24 mouse cellular contexts compared by ENCODE assay signal in genomic region chr2:112430403-112430802, GRCm38 (mm10). TPM values are rescaled to one million over a fixed set of nuclear protein-coding genes. Genes with fewer than 3 reads are reported as not detected.
"Had no signal": no experiment of that assay in that cellular context is flagged by ENCODE, and none has a peak within 500 bp of the region (broad histone marks: within the 10 kb centered on the region; RNA-seq: fewer than 3 reads in every experiment).

No protein-coding gene starts in this region.

- H3K27me3 ChIP-seq: limb, embryonic 12.5 days; liver, embryonic 13.5 days; neural tube, embryonic 12.5 days; neural tube, embryonic 15.5 days; stomach, embryonic 15.5 days had no signal

- H3K27ac ChIP-seq: left cerebral cortex, adult 2 months; limb, embryonic 12.5 days; liver, embryonic 13.5 days; neural tube, embryonic 12.5 days; neural tube, embryonic 15.5 days; stomach, embryonic 15.5 days had no signal

- H3K36me3 ChIP-seq: limb, embryonic 12.5 days; liver, embryonic 13.5 days; neural tube, embryonic 12.5 days; neural tube, embryonic 15.5 days; stomach, embryonic 15.5 days had no signal

- H3K4me3 ChIP-seq: left cerebral cortex, adult 2 months; limb, embryonic 12.5 days; liver, embryonic 13.5 days; neural tube, embryonic 12.5 days; neural tube, embryonic 15.5 days; stomach, embryonic 15.5 days had no signal

- H3K4me1 ChIP-seq: limb, embryonic 12.5 days; neural tube, embryonic 12.5 days; neural tube, embryonic 15.5 days; stomach, embryonic 15.5 days had no signal

- DNase-seq: kidney, adult 8-10 months; kidney, postnatal 14 days; layer of hippocampus, postnatal 36 days; liver, embryonic 13.5 days; lung, adult 2 months; lung, postnatal 14 days; lung, postnatal 4 days; midbrain, embryonic 14.5 days; right cerebral cortex, adult 18-20 months; right cerebral cortex, postnatal 14 days; right cerebral cortex, postnatal 4 days; thymus, postnatal 36 days had no signal

- H3K9ac ChIP-seq: limb, embryonic 12.5 days; liver, embryonic 13.5 days; neural tube, embryonic 12.5 days; neural tube, embryonic 15.5 days; stomach, embryonic 15.5 days had no signal

- H3K9me3 ChIP-seq: limb, embryonic 12.5 days; liver, embryonic 13.5 days; neural tube, embryonic 12.5 days; neural tube, embryonic 15.5 days; stomach, embryonic 15.5 days had no signal

- H3K4me2 ChIP-seq: limb, embryonic 12.5 days; liver, embryonic 13.5 days; midbrain, embryonic 11.5 days; neural tube, embryonic 12.5 days; neural tube, embryonic 15.5 days; stomach, embryonic 15.5 days had no signal

RNA-seq across cellular contexts. Expression of gene Chrm5, which starts 50.2 kb away (rescaled TPM):
- total RNA-seq: liver, adult 2 months; megakaryocyte progenitor cell, adult 5-6 weeks; megakaryocyte-erythroid progenitor cell, adult 5-6 weeks had no signal
- polyA plus RNA-seq: limb, embryonic 12.5 days; liver, adult 2 months; liver, embryonic 13.5 days; liver, embryonic 16.5 days; lung, adult 2 months; midbrain, embryonic 11.5 days; stomach, embryonic 15.5 days; thymus, postnatal 0 days; urinary bladder, adult 2 months had no signal
